Comparison of ENCODE assay signal across 8 mouse cellular contexts in genomic region chr9:110857781-110858472, GRCm38 (mm10). TPM values are rescaled to one million over a fixed set of nuclear protein-coding genes. Genes with fewer than 3 reads are reported as not detected.
DNase-seq lines count a peak whose midpoint lies in the region; ATAC-seq and TF ChIP-seq lines count a peak whose summit lies in the region.
"Had no signal": no experiment of that assay in that cellular context is flagged by ENCODE, and none has a peak within 500 bp of the region (broad histone marks: within the 10 kb centered on the region; RNA-seq: fewer than 3 reads in every experiment).

TSS of gene Prss50 (plus strand) at chr9:110857967.

- peak; percentile 32 for DNase-seq in CD4-positive helper T cell, adult 2 months (ENCODE audit: low read depth, low spot score)
- no peak for DNase-seq in adrenal gland, postnatal 4 days (ENCODE audit: low spot score in 2 of 2)
- no peak for DNase-seq in ovary, postnatal 36 days (ENCODE audit: low spot score)

- TF ChIP-seq CTCF in E14TG2a.4 (conservative IDR thresholded peaks at IDR 0.05; ENCODE audit: low read length): peak; percentile 59

- no peak within 1 kb of the TSS for H3K9ac ChIP-seq in forebrain, embryonic 15.5 days (replicated peaks)
- peak within 1 kb of the TSS; percentile 70 for H3K9ac ChIP-seq in liver, embryonic 12.5 days
- no peak within 1 kb of the TSS for H3K9ac ChIP-seq in stomach, embryonic 15.5 days

- peak within 1 kb of the TSS; percentile 44 for H3K4me2 ChIP-seq in forebrain, embryonic 15.5 days (replicated peaks)
- peak within 1 kb of the TSS; percentile 78 for H3K4me2 ChIP-seq in liver, embryonic 12.5 days
- H3K4me2 ChIP-seq in stomach, embryonic 15.5 days: peak within 1 kb of the TSS; percentile 55

- H3K4me1 ChIP-seq in E14TG2a.4 (replicated peaks; ENCODE audit: low read depth, low read length): peaks cover 69% of the 10 kb centered on the region
- peaks cover 6% of the 10 kb centered on the region for H3K4me1 ChIP-seq in forebrain, embryonic 15.5 days
- peaks cover 52% of the 10 kb centered on the region for H3K4me1 ChIP-seq in liver, embryonic 12.5 days
- peaks cover 5% of the 10 kb centered on the region for H3K4me1 ChIP-seq in stomach, embryonic 15.5 days

- H3K27ac ChIP-seq in forebrain, embryonic 15.5 days (replicated peaks): no peak within 1 kb of the TSS
- peak within 1 kb of the TSS; percentile 92 for H3K27ac ChIP-seq in liver, embryonic 12.5 days
- no peak within 1 kb of the TSS for H3K27ac ChIP-seq in stomach, embryonic 15.5 days

- no peaks in the 10 kb centered on the region for H3K36me3 ChIP-seq in E14TG2a.4 (ENCODE audit: insufficient read depth, low read length)
- no peaks in the 10 kb centered on the region for H3K36me3 ChIP-seq in forebrain, embryonic 15.5 days
- peaks cover 3% of the 10 kb centered on the region; the same call in 1 of the 2 replicates for H3K36me3 ChIP-seq in liver, embryonic 12.5 days
- no peaks in the 10 kb centered on the region for H3K36me3 ChIP-seq in stomach, embryonic 15.5 days

- peak within 1 kb of the TSS; percentile 82 for H3K4me3 ChIP-seq in E14TG2a.4 (replicated peaks; ENCODE audit: low read length)
- H3K4me3 ChIP-seq in forebrain, embryonic 15.5 days: peak within 1 kb of the TSS; percentile 28
- peak within 1 kb of the TSS; percentile 58 for H3K4me3 ChIP-seq in liver, embryonic 12.5 days
- peak within 1 kb of the TSS; percentile 24 for H3K4me3 ChIP-seq in stomach, embryonic 15.5 days (replicated peaks)

- peaks cover 39% of the 10 kb centered on the region for H3K27me3 ChIP-seq in E14TG2a.4 (ENCODE audit: insufficient read depth, low read length)
- H3K27me3 ChIP-seq in forebrain, embryonic 15.5 days: peaks cover 10% of the 10 kb centered on the region; the same call in 1 of the 2 replicates
- peaks cover 25% of the 10 kb centered on the region; the same call in 1 of the 2 replicates for H3K27me3 ChIP-seq in liver, embryonic 12.5 days (replicated peaks)
- peaks cover 8% of the 10 kb centered on the region for H3K27me3 ChIP-seq in stomach, embryonic 15.5 days (replicated peaks)

- no peaks in the 10 kb centered on the region for H3K9me3 ChIP-seq in E14TG2a.4 (ENCODE audit: low read length)
- H3K9me3 ChIP-seq in forebrain, embryonic 15.5 days: no peaks in the 10 kb centered on the region
- no peaks in the 10 kb centered on the region for H3K9me3 ChIP-seq in liver, embryonic 12.5 days (replicated peaks)
- no peaks in the 10 kb centered on the region for H3K9me3 ChIP-seq in stomach, embryonic 15.5 days

- 9% methylated on average over 48 of the region's 50 CpGs for WGBS in forebrain, embryonic 15.5 days
- 9% methylated on average over 42 of the region's 50 CpGs for WGBS in liver, embryonic 12.5 days (ENCODE audit: insufficient replicate concordance)
- WGBS in stomach, embryonic 15.5 days: 12% methylated on average over 49 of the region's 50 CpGs

- no peak for ATAC-seq in forebrain, embryonic 15.5 days (replicated peaks)
- ATAC-seq in liver, embryonic 12.5 days: peak; percentile 35
- ATAC-seq in stomach, embryonic 15.5 days (ENCODE audit: insufficient read depth, low FRiP score, low read depth): peak; percentile 21; the same call in 1 of the 2 replicates

RNA-seq across cellular contexts. Expression of gene Prss50, which starts in this region (rescaled TPM):
- polyA plus RNA-seq in forebrain, embryonic 15.5 days (2015; fragmentation: Nextera tagmentation; extraction: Ambion mirVana): 0.15 and 0.20 TPM in 2 replicates
- polyA plus RNA-seq in liver, embryonic 12.5 days (2016; fragmentation: Nextera tagmentation; extraction: Ambion mirVana): 27.5 and 30.9 TPM in 2 replicates
- 0.98 and 1.5 TPM in 2 replicates for polyA plus RNA-seq in stomach, embryonic 15.5 days (2015; fragmentation: Nextera tagmentation; extraction: Ambion mirVana)
- under 1 TPM in 1 of 2 experiments, not detected in 1; 0.34 TPM for total RNA-seq in adrenal gland, postnatal 4 days (2021)
- total RNA-seq: hematopoietic stem cell, adult 5-6 weeks had no signal

Comparison
In these comparisons a context has a peak if more than half of its experiments do, and no peak if none do; other contexts are left out.
1. RNA of gene Prss50 (polyA plus RNA-seq): 27.5 to 30.9 TPM in liver, embryonic 12.5 days; 0.98 to 1.5 TPM in stomach, embryonic 15.5 days and 0.15 to 0.20 TPM in forebrain, embryonic 15.5 days; every median in the first group is over 10 times any median in the second.
2. H3K4me3 ChIP-seq: peak in every context shown above with its lines; median percentile 82 in E14TG2a.4; 58 in liver, embryonic 12.5 days; 28 in forebrain, embryonic 15.5 days; 24 in stomach, embryonic 15.5 days.
3. Peak in every context shown above with its lines, with median percentiles within 50 percentile points of each other: H3K4me2 ChIP-seq.